Mouse (Mus musculus) megakaryocyte progenitor cell, adult 5-6 weeks (primary cell): Measurements from ENCODE around the gene Tulp3. TPM values are rescaled to one million over a fixed set of nuclear protein-coding genes. Genes with fewer than 3 reads are reported as not detected.
"Not testable (repeated sequence)": the region's sequence is repeated elsewhere in the genome, so short reads cannot be mapped to it uniquely, and the experiment has no call there.

Source experiments
- ATAC-seq: replicated peaks from 2 replicates; pipeline ENCODE4 v1.8.0; 2016; ENCODE audit warnings: mild to moderate bottlenecking, moderate TSS enrichment, inconsistent platforms; ENCODE audit not compliant: poor library complexity
- total RNA-seq, 2 experiments: library from RNA; stranded (forward) in 1 of 2; stranded (reverse) in 1 of 2; fragments of 157-497, 149-512 nt in 1 of 2; fragments of 200-1000 nt in 1 of 2; gene quantifications; 2 replicates each; pipeline versions ENCODE4 v1.2.3 to v1.2.4; 2015 to 2017

Tulp3 gene
- total RNA-seq, 2 experiments from 2014 or later: 0.29 to 1.3 TPM

GRCm38 (mm10) chr6:128361901-128362300 is 6.2 kb upstream of the Tulp3 start:
- ATAC-seq: peak; percentile 1; the same call in 1 of the 2 replicates

GRCm38 (mm10) chr6:128358999-128359398 is 3.3 kb upstream of the Tulp3 start:
- ATAC-seq: peak; percentile 35; the same call in 1 of the 2 replicates

- no peak for ATAC-seq
Observed at GRCm38 (mm10) chr6:128355201-128355681, 410 bp downstream of the Tulp3 start.

GRCm38 (mm10) chr6:128354140-128354539 is 1.5 kb downstream of the Tulp3 start:
- ATAC-seq: no peak

GRCm38 (mm10) chr6:128349711-128350110 is 5.9 kb downstream of the Tulp3 start:
- no peak for ATAC-seq

GRCm38 (mm10) chr6:128346782-128347181 is 8.9 kb downstream of the Tulp3 start:
- no peak for ATAC-seq

- ATAC-seq: peak; percentile 87
Observed at GRCm38 (mm10) chr6:128345623-128346022, 10.0 kb downstream of the Tulp3 start.

GRCm38 (mm10) chr6:128341956-128342723 is 13.5 kb downstream of the Tulp3 start:
- no peak for ATAC-seq

GRCm38 (mm10) chr6:128338876-128339275 is 16.8 kb downstream of the Tulp3 start:
- ATAC-seq: no peak

GRCm38 (mm10) chr6:128337467-128337866 is 18.2 kb downstream of the Tulp3 start:
- no peak for ATAC-seq

- ATAC-seq: peak; percentile 99
Observed at GRCm38 (mm10) chr6:128334397-128335124, 21.1 kb downstream of the Tulp3 start.

GRCm38 (mm10) chr6:128318317-128318716 is 37.3 kb downstream of the Tulp3 start:
- ATAC-seq: peak; percentile 92

- no peak for ATAC-seq
Observed at GRCm38 (mm10) chr6:128315597-128315996, 40.1 kb downstream of the Tulp3 start.

GRCm38 (mm10) chr6:128314796-128315195 is 40.9 kb downstream of the Tulp3 start:
- ATAC-seq: no peak

GRCm38 (mm10) chr6:128308311-128308710 is 47.3 kb downstream of the Tulp3 start:
- peak; percentile 95 for ATAC-seq

GRCm38 (mm10) chr6:128304801-128305200 is 50.9 kb downstream of the Tulp3 start:
- no peak for ATAC-seq

GRCm38 (mm10) chr6:128302640-128303039 is 53.0 kb downstream of the Tulp3 start:
- not testable (repeated sequence) for ATAC-seq

- no peak for ATAC-seq
Observed at GRCm38 (mm10) chr6:128301891-128302290, 53.8 kb downstream of the Tulp3 start.

- ATAC-seq: no peak
Observed at GRCm38 (mm10) chr6:128301458-128301857, 54.2 kb downstream of the Tulp3 start.

- peak; percentile 62 for ATAC-seq
Observed at GRCm38 (mm10) chr6:128300134-128301001, 55.3 kb downstream of the Tulp3 start, which contains the start of gene Tead4. TSS of gene Tead4 (minus strand) at chr6:128300823.
